Mouse (Mus musculus) forebrain, embryonic 11.5 days (tissue): Measurements from ENCODE around the gene Prr29. TPM values are rescaled to one million over a fixed set of nuclear protein-coding genes. Genes with fewer than 3 reads are reported as not detected.

Experiments used
- ATAC-seq: fragments of 200-750 bp; cut with Nextera tagmentation; replicated peaks from 2 replicates; pipeline ENCODE4 v1.8.0; 2017; ENCODE audit warnings: moderate TSS enrichment; ENCODE audit not compliant: low FRiP score
- DNase-seq: peaks from one replicate; pipeline ENCODE4 v3.0.0-alpha.2; 2017; ENCODE audit warnings: low spot score
- H3K27ac ChIP-seq: fragments of 300-500 bp; sonication (generic); 2 replicates; pipeline ENCODE4 v1.5.1; 2014; ENCODE audit warnings: low read depth, low read length
- H3K27me3 ChIP-seq: fragments of 300-500 bp; sonication (generic); 2 replicates; pipeline ENCODE4 v1.6.1; 2014; ENCODE audit warnings: mild to moderate bottlenecking, low read length, mixed read lengths; ENCODE audit not compliant: control insufficient read depth, insufficient read depth
- H3K36me3 ChIP-seq: fragments of 300-500 bp; sonication (generic); 2 replicates; pipeline ENCODE4 v1.6.1; 2014; ENCODE audit warnings: mild to moderate bottlenecking, low read length, moderate library complexity, mixed read lengths; ENCODE audit not compliant: control insufficient read depth, insufficient read depth
- H3K4me1 ChIP-seq: fragments of 300-500 bp; sonication (generic); replicated peaks from 2 replicates; pipeline ENCODE4 v1.6.1; 2014; ENCODE audit warnings: low read length, mixed read lengths; ENCODE audit not compliant: control insufficient read depth, insufficient read depth
- H3K4me2 ChIP-seq: fragments of 300-500 bp; sonication (generic); 2 replicates; pipeline ENCODE4 v1.6.1; 2014; ENCODE audit warnings: low read depth, mild to moderate bottlenecking, low read length, moderate library complexity, mixed read lengths; ENCODE audit not compliant: severe bottlenecking
- H3K4me3 ChIP-seq: fragments of 300-500 bp; sonication (generic); 2 replicates; pipeline ENCODE4 v1.5.1; 2014; ENCODE audit warnings: low read depth, low read length
- H3K9ac ChIP-seq: fragments of 300-500 bp; sonication (generic); 2 replicates; pipeline ENCODE4 v1.6.1; 2014; ENCODE audit warnings: low read length
- H3K9me3 ChIP-seq: fragments of 300-500 bp; sonication (generic); 2 replicates; pipeline ENCODE4 v1.6.1; 2016; ENCODE audit warnings: low read length, mixed read lengths; ENCODE audit not compliant: control insufficient read depth
- WGBS: fragments of 180-500 bp; shearing (Covaris S2); extraction: QIAGEN DNeasy Blood & Tissue Kit; methylation state at CpG from one replicate; pipeline ENCODE4 v1.1.7; 2014; 5-methylcytosine and 5-hydroxymethylcytosine counted together
- polyA plus RNA-seq: library from polyadenylated mRNA; unstranded; fragments of >200 nt; fragmentation: Nextera tagmentation; extraction: Ambion mirVana; gene quantifications from 2 replicates; pipeline ENCODE4 v1.2.1, GENCODE M21; 2014

Gene Prr29
- polyA plus RNA-seq, 1 experiment from 2014 or later: not detected

GRCm38 (mm10) chr11:106398481-106398880, 33.2 kb downstream of the Prr29 start:
- no peak overlapping the region for H3K9ac ChIP-seq
- H3K4me1 ChIP-seq: no peaks in the 10 kb centered on the region
- H3K4me3 ChIP-seq: no peak overlapping the region
- ATAC-seq: no peak
- H3K9me3 ChIP-seq: no peaks in the 10 kb centered on the region
- no peak for DNase-seq
- H3K27ac ChIP-seq: no peak overlapping the region
- no peaks in the 10 kb centered on the region for H3K36me3 ChIP-seq
- H3K27me3 ChIP-seq: no peaks in the 10 kb centered on the region
- H3K4me2 ChIP-seq: no peak overlapping the region
- 91% methylated on average over 8 of the region's 8 CpGs for WGBS

GRCm38 (mm10) chr11:106410011-106410410, 44.7 kb downstream of the Prr29 start:
- Histone ChIP-seq H3K36me3 (no peaks in the 10 kb centered on the region; the same call in 1 of the 2 replicates), H3K9ac (no peak overlapping the region), H3K4me1 (no peaks in the 10 kb centered on the region), H3K4me3 (no peak overlapping the region), H3K27me3 (no peaks in the 10 kb centered on the region), H3K9me3 (no peaks in the 10 kb centered on the region), H3K4me2 (no peak overlapping the region), H3K27ac (no peak overlapping the region)
- no peak for ATAC-seq
- DNase-seq: no peak
- 81% methylated on average over 4 of the region's 4 CpGs for WGBS

- H3K9ac ChIP-seq: no peak overlapping the region
- no peak overlapping the region for H3K4me3 ChIP-seq
- no peaks in the 10 kb centered on the region; the same call in 1 of the 2 replicates for H3K36me3 ChIP-seq
- H3K4me1 ChIP-seq: no peaks in the 10 kb centered on the region
- no peaks in the 10 kb centered on the region for H3K9me3 ChIP-seq
- no peaks in the 10 kb centered on the region for H3K27me3 ChIP-seq
- DNase-seq (no peak), ATAC-seq (no peak)
- 91% methylated on average over 3 of the region's 3 CpGs for WGBS
- no peak overlapping the region for H3K27ac ChIP-seq
- H3K4me2 ChIP-seq: no peak overlapping the region
These were observed 45.2 kb downstream of the Prr29 start for GRCm38 (mm10) chr11:106410507-106410906.

- 83% methylated on average over 2 of the region's 2 CpGs for WGBS
- Histone ChIP-seq H3K9me3 (no peaks in the 10 kb centered on the region), H3K4me1 (no peaks in the 10 kb centered on the region), H3K4me2 (no peak overlapping the region), H3K27ac (no peak overlapping the region), H3K36me3 (no peaks in the 10 kb centered on the region; the same call in 1 of the 2 replicates), H3K27me3 (no peaks in the 10 kb centered on the region), H3K4me3 (no peak overlapping the region), H3K9ac (no peak overlapping the region)
- ATAC-seq (no peak), DNase-seq (no peak)
These were observed 45.9 kb downstream of the Prr29 start for GRCm38 (mm10) chr11:106411157-106411556.

GRCm38 (mm10) chr11:106412641-106413360, 47.5 kb downstream of the Prr29 start:
- no peaks in the 10 kb centered on the region; the same call in 1 of the 2 replicates for H3K36me3 ChIP-seq
- H3K9me3 ChIP-seq: no peaks in the 10 kb centered on the region
- 90% methylated on average over 3 of the region's 3 CpGs for WGBS
- DNase-seq (no peak), ATAC-seq (no peak)
- H3K4me1 ChIP-seq: no peaks in the 10 kb centered on the region
- H3K27me3 ChIP-seq: no peaks in the 10 kb centered on the region
- H3K4me2 ChIP-seq: no peak overlapping the region
- H3K4me3 ChIP-seq: no peak overlapping the region
- no peak overlapping the region for H3K27ac ChIP-seq
- H3K9ac ChIP-seq: no peak overlapping the region

- H3K4me2 ChIP-seq: no peak overlapping the region
- ATAC-seq: no peak
- no peaks in the 10 kb centered on the region for H3K9me3 ChIP-seq
- no peak overlapping the region for H3K9ac ChIP-seq
- no peak overlapping the region for H3K4me3 ChIP-seq
- H3K27ac ChIP-seq: no peak overlapping the region
- DNase-seq: no peak
- no peaks in the 10 kb centered on the region; the same call in 1 of the 2 replicates for H3K36me3 ChIP-seq
- WGBS: 70% methylated on average over 3 of the region's 3 CpGs
- H3K27me3 ChIP-seq: no peaks in the 10 kb centered on the region
- H3K4me1 ChIP-seq: no peaks in the 10 kb centered on the region
These were observed 51.1 kb downstream of the Prr29 start for GRCm38 (mm10) chr11:106416331-106416730.

- WGBS: 83% methylated on average over 2 of the region's 2 CpGs
- H3K9me3 ChIP-seq: no peaks in the 10 kb centered on the region
- no peak for DNase-seq
- H3K4me2 ChIP-seq: no peak overlapping the region
- H3K27me3 ChIP-seq: no peaks in the 10 kb centered on the region
- no peak for ATAC-seq
- H3K36me3 ChIP-seq: no peaks in the 10 kb centered on the region; the same call in 1 of the 2 replicates
- H3K9ac ChIP-seq: no peak overlapping the region
- no peaks in the 10 kb centered on the region for H3K4me1 ChIP-seq
- no peak overlapping the region for H3K27ac ChIP-seq
- H3K4me3 ChIP-seq: no peak overlapping the region
These were observed 52.6 kb downstream of the Prr29 start for GRCm38 (mm10) chr11:106417860-106418259.

GRCm38 (mm10) chr11:106418622-106419196, 53.4 kb downstream of the Prr29 start:
- WGBS: 53% methylated on average over 4 of the region's 4 CpGs
- no peak overlapping the region for H3K9ac ChIP-seq
- H3K9me3 ChIP-seq: no peaks in the 10 kb centered on the region
- no peaks in the 10 kb centered on the region for H3K4me1 ChIP-seq
- no peaks in the 10 kb centered on the region; the same call in 1 of the 2 replicates for H3K36me3 ChIP-seq
- no peaks in the 10 kb centered on the region for H3K27me3 ChIP-seq
- H3K4me3 ChIP-seq: no peak overlapping the region
- H3K4me2 ChIP-seq: no peak overlapping the region
- ATAC-seq (peak; percentile 36; the same call in 1 of the 2 replicates), DNase-seq (peak; percentile 94)
- H3K27ac ChIP-seq: no peak overlapping the region
